Mouse (Mus musculus) forebrain, embryonic 11.5 days (tissue): ENCODE results near the gene Hist2h3c2. TPM values are rescaled to one million over a fixed set of nuclear protein-coding genes. Genes with fewer than 3 reads are reported as not detected.
"Not testable (repeated sequence)": the region's sequence is repeated elsewhere in the genome, so short reads cannot be mapped to it uniquely, and the experiment has no call there.

Experiments
- ATAC-seq: fragments of 200-750 bp; cut with Nextera tagmentation; replicated peaks from 2 replicates; pipeline ENCODE4 v1.8.0; 2017; ENCODE audit warnings: moderate TSS enrichment; ENCODE audit not compliant: low FRiP score
- DNase-seq: peaks from one replicate; pipeline ENCODE4 v3.0.0-alpha.2; 2017; ENCODE audit warnings: low spot score
- H3K27ac ChIP-seq: fragments of 300-500 bp; sonication (generic); 2 replicates; pipeline ENCODE4 v1.5.1; 2014; ENCODE audit warnings: low read depth, low read length
- H3K27me3 ChIP-seq: fragments of 300-500 bp; sonication (generic); 2 replicates; pipeline ENCODE4 v1.6.1; 2014; ENCODE audit warnings: mild to moderate bottlenecking, low read length, mixed read lengths; ENCODE audit not compliant: control insufficient read depth, insufficient read depth
- H3K36me3 ChIP-seq: fragments of 300-500 bp; sonication (generic); 2 replicates; pipeline ENCODE4 v1.6.1; 2014; ENCODE audit warnings: mild to moderate bottlenecking, low read length, moderate library complexity, mixed read lengths; ENCODE audit not compliant: control insufficient read depth, insufficient read depth
- H3K4me1 ChIP-seq: fragments of 300-500 bp; sonication (generic); replicated peaks from 2 replicates; pipeline ENCODE4 v1.6.1; 2014; ENCODE audit warnings: low read length, mixed read lengths; ENCODE audit not compliant: control insufficient read depth, insufficient read depth
- H3K4me2 ChIP-seq: fragments of 300-500 bp; sonication (generic); 2 replicates; pipeline ENCODE4 v1.6.1; 2014; ENCODE audit warnings: low read depth, mild to moderate bottlenecking, low read length, moderate library complexity, mixed read lengths; ENCODE audit not compliant: severe bottlenecking
- H3K4me3 ChIP-seq: fragments of 300-500 bp; sonication (generic); 2 replicates; pipeline ENCODE4 v1.5.1; 2014; ENCODE audit warnings: low read depth, low read length
- H3K9ac ChIP-seq: fragments of 300-500 bp; sonication (generic); 2 replicates; pipeline ENCODE4 v1.6.1; 2014; ENCODE audit warnings: low read length
- H3K9me3 ChIP-seq: fragments of 300-500 bp; sonication (generic); 2 replicates; pipeline ENCODE4 v1.6.1; 2016; ENCODE audit warnings: low read length, mixed read lengths; ENCODE audit not compliant: control insufficient read depth
- WGBS: fragments of 180-500 bp; shearing (Covaris S2); extraction: QIAGEN DNeasy Blood & Tissue Kit; methylation state at CpG from one replicate; pipeline ENCODE4 v1.1.7; 2014; 5-methylcytosine and 5-hydroxymethylcytosine counted together
- polyA plus RNA-seq: library from polyadenylated mRNA; unstranded; fragments of >200 nt; fragmentation: Nextera tagmentation; extraction: Ambion mirVana; gene quantifications from 2 replicates; pipeline ENCODE4 v1.2.1, GENCODE M21; 2014

Hist2h3c2 gene
- polyA plus RNA-seq, 1 experiment from 2014 or later: 14.8 TPM

- H3K4me1 ChIP-seq: peaks cover 6% of the 10 kb centered on the region; the same call in 1 of the 2 replicates
- H3K9ac ChIP-seq: peak overlapping the region; percentile 85
- H3K36me3 ChIP-seq: no peaks in the 10 kb centered on the region
- peak overlapping the region; percentile 97 for H3K27ac ChIP-seq
- ATAC-seq (no peak), DNase-seq (no peak)
- no peaks in the 10 kb centered on the region; the same call in 1 of the 2 replicates for H3K27me3 ChIP-seq
- WGBS: 86% methylated on average over 7 of the region's 7 CpGs
- 0 out of 2 replicates have a peak overlapping the region, but pooled peaks have one; percentile 41 for H3K4me3 ChIP-seq
- H3K4me2 ChIP-seq: peak overlapping the region; percentile 63; the same call in 1 of the 2 replicates
- no peaks in the 10 kb centered on the region for H3K9me3 ChIP-seq
Observed at GRCm38 (mm10) chr3:96243921-96244572, 5.1 kb upstream of the Hist2h3c2 start.

GRCm38 (mm10) chr3:96240799-96241197, 1.9 kb upstream of the Hist2h3c2 start:
- peak overlapping the region; percentile 64 for H3K9ac ChIP-seq
- ATAC-seq (no peak), DNase-seq (no peak)
- no peaks in the 10 kb centered on the region for H3K27me3 ChIP-seq
- no peaks in the 10 kb centered on the region for H3K36me3 ChIP-seq
- H3K27ac ChIP-seq: peak overlapping the region; percentile 84
- no peaks in the 10 kb centered on the region for H3K9me3 ChIP-seq
- peaks cover 6% of the 10 kb centered on the region; the same call in 1 of the 2 replicates for H3K4me1 ChIP-seq
- no peak overlapping the region for H3K4me2 ChIP-seq
- H3K4me3 ChIP-seq: no peak overlapping the region
- 76% methylated on average over 9 of the region's 9 CpGs for WGBS

- 6% methylated on average over 24 of the region's 85 CpGs for WGBS
- Histone ChIP-seq H3K4me3 (peak within 1 kb of the TSS; percentile 21; the same call in 1 of the 2 replicates), H3K9ac (peak within 1 kb of the TSS; percentile 64), H3K27ac (peak within 1 kb of the TSS; percentile 84), H3K4me2 (peak within 1 kb of the TSS; percentile 31; the same call in 1 of the 2 replicates)
- not testable (repeated sequence) for H3K4me1 ChIP-seq, H3K27me3 ChIP-seq, H3K36me3 ChIP-seq, H3K9me3 ChIP-seq
- DNase-seq (peak; percentile 87), ATAC-seq (peak; percentile 80)
Observed at GRCm38 (mm10) chr3:96239949-96240798, 1.2 kb upstream of the Hist2h3c2 start, which contains the start of gene Hist2h2aa2. Hist2h2aa2 (minus strand) TSS chr3:96240276.

GRCm38 (mm10) chr3:96237904-96238511, 919 bp downstream of the Hist2h3c2 start:
- WGBS: under 1% methylated on average over 12 of the region's 12 CpGs
- Histone ChIP-seq H3K27me3 (no peaks in the 10 kb centered on the region), H3K4me1 (0 out of 2 replicates have a peak, but pooled peaks cover 2% of the 10 kb centered on the region), H3K9ac (peak overlapping the region; percentile 65), H3K9me3 (no peaks in the 10 kb centered on the region), H3K4me3 (peak overlapping the region; percentile 33), H3K27ac (peak overlapping the region; percentile 75), H3K4me2 (peak overlapping the region; percentile 55), H3K36me3 (no peaks in the 10 kb centered on the region)
- DNase-seq (no peak), ATAC-seq (no peak)

GRCm38 (mm10) chr3:96237335-96237903, 1.5 kb downstream of the Hist2h3c2 start:
- 27% methylated on average over 7 of the region's 7 CpGs for WGBS
- ATAC-seq: no peak
- peak; percentile 59 for DNase-seq

GRCm38 (mm10) chr3:96236834-96237334, 2.0 kb downstream of the Hist2h3c2 start:
- H3K9ac ChIP-seq: peak overlapping the region; percentile 65
- no peak overlapping the region for H3K27ac ChIP-seq
- 0 out of 2 replicates have a peak, but pooled peaks cover 2% of the 10 kb centered on the region for H3K4me1 ChIP-seq
- H3K4me2 ChIP-seq: peak overlapping the region; percentile 55
- WGBS: 89% methylated on average over 4 of the region's 4 CpGs
- H3K9me3 ChIP-seq: no peaks in the 10 kb centered on the region
- no peaks in the 10 kb centered on the region for H3K36me3 ChIP-seq
- H3K27me3 ChIP-seq: no peaks in the 10 kb centered on the region
- peak overlapping the region; percentile 33 for H3K4me3 ChIP-seq
- DNase-seq (no peak), ATAC-seq (no peak)

More at GRCm38 (mm10) chr3:96237335-96237903, 1.5 kb downstream of the Hist2h3c2 start:
- 0 out of 2 replicates have a peak, but pooled peaks cover 2% of the 10 kb centered on the region for H3K4me1 ChIP-seq
- H3K9me3 ChIP-seq: no peaks in the 10 kb centered on the region
- H3K27ac ChIP-seq: peak overlapping the region; percentile 75
- H3K36me3 ChIP-seq: no peaks in the 10 kb centered on the region
- H3K4me3 ChIP-seq: peak overlapping the region; percentile 33
- peak overlapping the region; percentile 65 for H3K9ac ChIP-seq
- H3K27me3 ChIP-seq: no peaks in the 10 kb centered on the region
- H3K4me2 ChIP-seq: peak overlapping the region; percentile 55

- 71% methylated on average over 3 of the region's 3 CpGs for WGBS
- no peaks in the 10 kb centered on the region for H3K27me3 ChIP-seq
- H3K9me3 ChIP-seq: no peaks in the 10 kb centered on the region
- no peaks in the 10 kb centered on the region for H3K36me3 ChIP-seq
- H3K27ac ChIP-seq: no peak overlapping the region
- H3K4me2 ChIP-seq: no peak overlapping the region
- no peak overlapping the region for H3K4me3 ChIP-seq
- H3K9ac ChIP-seq: no peak overlapping the region
- no peak for ATAC-seq
- no peaks in the 10 kb centered on the region for H3K4me1 ChIP-seq
- DNase-seq: no peak
Observed at GRCm38 (mm10) chr3:96235836-96236235, 3.1 kb downstream of the Hist2h3c2 start.

- WGBS: 92% methylated on average over 2 of the region's 2 CpGs
- DNase-seq: no peak
- H3K9me3 ChIP-seq: no peaks in the 10 kb centered on the region
- no peaks in the 10 kb centered on the region for H3K36me3 ChIP-seq
- H3K27me3 ChIP-seq: no peaks in the 10 kb centered on the region
- no peak overlapping the region for H3K4me3 ChIP-seq
- H3K27ac ChIP-seq: no peak overlapping the region
- H3K4me2 ChIP-seq: no peak overlapping the region
- ATAC-seq: no peak
- no peak overlapping the region for H3K9ac ChIP-seq
- H3K4me1 ChIP-seq: no peaks in the 10 kb centered on the region
Observed at GRCm38 (mm10) chr3:96234914-96235313, 4.0 kb downstream of the Hist2h3c2 start.
